Mouse (Mus musculus): ENCODE measurements at regions not wholly inside any gene's neighbourhood (a gene's known extent, or its start where the extent isn't known, plus 50 kb on each side); places are given as distances from the start of the nearest gene placed in this dataset.

DNA sequence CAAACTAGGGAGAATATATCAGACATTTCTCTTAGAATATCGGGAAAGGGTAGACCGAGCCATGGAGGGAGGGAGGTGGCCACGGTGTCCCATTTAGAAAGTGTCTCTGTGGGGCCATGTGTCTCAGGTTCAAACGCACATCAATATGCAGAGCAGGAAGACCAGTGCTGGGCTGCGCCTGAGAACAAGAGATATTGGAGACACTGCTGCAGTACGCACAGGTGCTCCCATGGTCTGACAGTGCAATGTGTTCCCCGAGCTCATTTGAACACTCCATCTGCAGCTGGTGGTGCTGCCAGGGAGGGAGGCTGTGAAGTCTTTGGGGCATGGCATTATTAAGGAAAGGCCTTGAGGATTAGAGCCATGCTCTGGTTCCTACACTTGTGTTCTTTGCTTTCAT lies 60.6 kb upstream of the Irf2bp2 start:
- H3K4me1 ChIP-seq (ENCODE audit: control insufficient read depth in 1 of 2, insufficient read depth in 2 of 2) = peaks cover 0 to 12% of the 10 kb centered on the region in 2 experiments; a peak in 2 of 4 replicates
- H3K4me2 ChIP-seq (ENCODE audit: insufficient read depth, low read depth, poor library complexity, severe bottlenecking) = no peak overlapping the region
- H3K36me3 ChIP-seq (replicated peaks in 1 of 2; ENCODE audit: control insufficient read depth in 1 of 2, insufficient read depth in 1 of 2, low read length in 1 of 2) = no peaks in the 10 kb centered on the region
- H3K27me3 ChIP-seq (replicated peaks) = no peaks in the 10 kb centered on the region
- H3K9me3 ChIP-seq (replicated peaks; ENCODE audit: low read length) = no peaks in the 10 kb centered on the region
- in situ Hi-C loops (cut with MboI; ENCODE audit: low pct_ligation_motif_present, low pct_unique_long_range_greater_than_20kb, low sequenced_read_pairs) (no loop called here), dilution Hi-C loops (cut with MboI; ENCODE audit: extremely low pct_ligation_motif_present, extremely low pct_unique_long_range_greater_than_20kb, low sequenced_read_pairs) (no loop called here)
- no peaks in the 10 kb centered on the region for H3K79me2 ChIP-seq (replicated peaks; ENCODE audit: control insufficient read depth, extremely low read depth, insufficient read depth, poor library complexity, severe bottlenecking)
- H3K27ac ChIP-seq (ENCODE audit: insufficient read depth, low read depth) = no peak overlapping the region
- H3K9ac ChIP-seq (ENCODE audit: insufficient read depth, low read depth) = no peak overlapping the region
- no peak overlapping the region for H3K4me3 ChIP-seq (replicated peaks in 1 of 3; ENCODE audit: low read depth in 2 of 3, low read length in 2 of 3, poor library complexity in 1 of 3)
- no peak for TF ChIP-seq NELFE (IDR thresholded peaks at IDR 0.05; ENCODE audit: low read depth, low read length)
- TF ChIP-seq EP300 (IDR thresholded peaks at IDR 0.05; ENCODE audit: low read length) = no peak
- no peak for TF ChIP-seq POLR2A (IDR thresholded peaks at IDR 0.05; ENCODE audit: low read depth, low read length)
- TF ChIP-seq JUND (conservative IDR thresholded peaks at IDR 0.05; ENCODE audit: low read depth, low read length) = no peak
- no peak for TF ChIP-seq ZKSCAN1 (IDR thresholded peaks at IDR 0.05; ENCODE audit: borderline replicate concordance, low read depth, low read length)
- no peak for TF ChIP-seq CTCF (conservative IDR thresholded peaks at IDR 0.05 in 1 of 2, IDR thresholded peaks at IDR 0.05 in 1 of 2; ENCODE audit: low read depth in 2 of 2, low read length in 2 of 2)
- TF ChIP-seq TCF12 (IDR thresholded peaks at IDR 0.05; ENCODE audit: low read depth, low read length) = no peak
- TF ChIP-seq ZNF384 (IDR thresholded peaks at IDR 0.05; ENCODE audit: low read depth, low read length) = no peak
- TF ChIP-seq MYC (IDR thresholded peaks at IDR 0.05; ENCODE audit: low read depth, low read length) = no peak
- TF ChIP-seq CHD2 (IDR thresholded peaks at IDR 0.05; ENCODE audit: low read length) = no peak
- no peak for TF ChIP-seq SIN3A (IDR thresholded peaks at IDR 0.05; ENCODE audit: low read length)
- no peak for TF ChIP-seq ETS1 (conservative IDR thresholded peaks at IDR 0.05; ENCODE audit: low read depth, low read length)
- DNase-seq (ENCODE audit: extremely low read depth) = no peak

DNA sequence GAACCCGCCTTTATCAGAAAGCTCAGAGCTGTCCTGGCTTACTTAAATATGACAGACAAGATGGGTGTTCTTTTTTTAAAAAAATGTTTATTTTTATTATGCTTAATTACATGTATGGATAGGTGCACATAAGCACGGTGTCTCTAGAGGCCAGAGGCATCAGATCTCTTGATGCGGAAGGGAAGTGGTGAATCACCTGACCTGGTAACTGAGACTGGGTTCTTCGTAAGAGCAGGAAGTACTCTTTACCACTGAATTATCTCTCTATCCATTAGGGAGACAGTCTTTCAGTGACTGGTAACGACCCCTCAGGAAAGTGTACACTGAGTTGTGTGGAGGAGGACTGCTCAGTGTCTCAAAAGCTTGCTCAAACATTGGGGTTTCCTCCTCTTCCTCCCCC lies 58.4 kb upstream of the Irf2bp2 start:
- Histone ChIP-seq H3K79me2 (replicated peaks; ENCODE audit: control insufficient read depth, extremely low read depth, insufficient read depth, poor library complexity, severe bottlenecking) (no peaks in the 10 kb centered on the region), H3K4me3 (replicated peaks in 1 of 3; ENCODE audit: low read depth in 2 of 3, low read length in 2 of 3, poor library complexity in 1 of 3) (no peak overlapping the region), H3K27ac (ENCODE audit: insufficient read depth, low read depth) (no peak overlapping the region), H3K9me3 (replicated peaks; ENCODE audit: low read length) (no peaks in the 10 kb centered on the region), H3K27me3 (replicated peaks) (no peaks in the 10 kb centered on the region), H3K36me3 (replicated peaks in 1 of 2; ENCODE audit: control insufficient read depth in 1 of 2, insufficient read depth in 1 of 2, low read length in 1 of 2) (no peaks in the 10 kb centered on the region), H3K4me2 (ENCODE audit: insufficient read depth, low read depth, poor library complexity, severe bottlenecking) (no peak overlapping the region), H3K9ac (ENCODE audit: insufficient read depth, low read depth) (no peak overlapping the region), H3K4me1 (ENCODE audit: control insufficient read depth in 1 of 2, insufficient read depth in 2 of 2) (peaks cover 0 to 15% of the 10 kb centered on the region in 2 experiments; a peak in 3 of 4 replicates)
- dilution Hi-C loops (cut with MboI; ENCODE audit: extremely low pct_ligation_motif_present, extremely low pct_unique_long_range_greater_than_20kb, low sequenced_read_pairs) (no loop called here), in situ Hi-C loops (cut with MboI; ENCODE audit: low pct_ligation_motif_present, low pct_unique_long_range_greater_than_20kb, low sequenced_read_pairs) (no loop called here)
- DNase-seq (ENCODE audit: extremely low read depth) = peak; percentile 24
- TF ChIP-seq EP300 (IDR thresholded peaks at IDR 0.05; ENCODE audit: low read length) (0 out of 2 replicates have a peak, but pooled peaks have one; percentile 14), ELF1 (IDR thresholded peaks at IDR 0.05; ENCODE audit: low read depth, low read length) (peak; percentile 43; the same call in 1 of the 2 replicates), BHLHE40 (IDR thresholded peaks at IDR 0.05; ENCODE audit: low read depth, low read length) (0 out of 2 replicates have a peak, but pooled peaks have one; percentile 19), GABPA (IDR thresholded peaks at IDR 0.05; ENCODE audit: insufficient replicate concordance, low read depth, low read length) (no peak), MXI1 (IDR thresholded peaks at IDR 0.05; ENCODE audit: low read depth, low read length) (no peak), MAZ (IDR thresholded peaks at IDR 0.05; ENCODE audit: low read depth, low read length) (no peak), USF1 (IDR thresholded peaks at IDR 0.05; ENCODE audit: low read depth, low read length) (peak; percentile 6; the same call in 1 of the 2 replicates)
